In genomic region chr11:39899644-39900225, GRCm38 (mm10) we compare ENCODE assay signal across 18 mouse cellular contexts.
DNase-seq lines count a peak whose midpoint lies in the region; ATAC-seq lines count a peak whose summit lies in the region.
"Had no signal": no experiment of that assay in that cellular context is flagged by ENCODE, and none has a peak within 500 bp of the region (broad histone marks: within the 10 kb centered on the region; RNA-seq: fewer than 3 reads in every experiment).

No protein-coding gene starts in this region.

- intact Hi-C loops in left cerebral cortex, postnatal 14 days (cut with DNase I), result no loop called here

- peak; percentile 76 for ATAC-seq in forebrain, embryonic 11.5 days (replicated peaks; ENCODE audit: low FRiP score)
- ATAC-seq in midbrain, embryonic 13.5 days, result peak; percentile 88
- ATAC-seq in midbrain, embryonic 16.5 days, result no peak
- ATAC-seq in hindbrain, embryonic 13.5 days (ENCODE audit: low FRiP score), result peak; percentile 80
- 0 out of 2 replicates have a peak, but pooled peaks have one; percentile 38 for ATAC-seq in neural tube, embryonic 14.5 days (ENCODE audit: low read depth)
- ATAC-seq: CD4-positive, CD25-positive, alpha-beta regulatory T cell, adult 4 months had no signal

- H3K4me3 ChIP-seq in forebrain, embryonic 11.5 days (ENCODE audit: low read depth, low read length), result no peak overlapping the region
- H3K4me3 ChIP-seq in forebrain, embryonic 10.5 days, result no peak overlapping the region
- no peak overlapping the region for H3K4me3 ChIP-seq in midbrain, embryonic 13.5 days (replicated peaks)
- no peak overlapping the region for H3K4me3 ChIP-seq in midbrain, embryonic 16.5 days (ENCODE audit: low read depth, low read length)
- no peak overlapping the region for H3K4me3 ChIP-seq in hindbrain, embryonic 13.5 days
- H3K4me3 ChIP-seq in neural tube, embryonic 14.5 days (ENCODE audit: low read depth, low read length), result no peak overlapping the region
- H3K4me3 ChIP-seq: embryonic facial prominence, embryonic 12.5 days; stomach, embryonic 15.5 days had no signal

- WGBS in forebrain, embryonic 11.5 days, result 52% methylated on average over 6 of the region's 6 CpGs
- 75% methylated on average over 6 of the region's 6 CpGs for WGBS in forebrain, embryonic 10.5 days
- WGBS in midbrain, embryonic 13.5 days, result 36% methylated on average over 6 of the region's 6 CpGs
- WGBS in midbrain, embryonic 16.5 days, result 33% methylated on average over 6 of the region's 6 CpGs
- 28% methylated on average over 6 of the region's 6 CpGs for WGBS in hindbrain, embryonic 13.5 days
- 28% methylated on average over 6 of the region's 6 CpGs for WGBS in neural tube, embryonic 14.5 days

- H3K9me3 ChIP-seq in forebrain, embryonic 11.5 days (ENCODE audit: control insufficient read depth, low read length), result no peaks in the 10 kb centered on the region
- no peaks in the 10 kb centered on the region for H3K9me3 ChIP-seq in forebrain, embryonic 10.5 days
- H3K9me3 ChIP-seq in midbrain, embryonic 13.5 days, result no peaks in the 10 kb centered on the region
- H3K9me3 ChIP-seq in midbrain, embryonic 16.5 days (replicated peaks; ENCODE audit: control insufficient read depth, low read length, poor library complexity, severe bottlenecking), result no peaks in the 10 kb centered on the region
- no peaks in the 10 kb centered on the region for H3K9me3 ChIP-seq in hindbrain, embryonic 13.5 days
- H3K9me3 ChIP-seq in neural tube, embryonic 14.5 days (ENCODE audit: control insufficient read depth, low read length), result no peaks in the 10 kb centered on the region
- H3K9me3 ChIP-seq: embryonic facial prominence, embryonic 12.5 days; stomach, embryonic 15.5 days had no signal

- H3K4me1 ChIP-seq in forebrain, embryonic 11.5 days (replicated peaks; ENCODE audit: control insufficient read depth, insufficient read depth, low read length), result no peaks in the 10 kb centered on the region
- H3K4me1 ChIP-seq in forebrain, embryonic 10.5 days, result peaks cover 3% of the 10 kb centered on the region; the same call in 1 of the 2 replicates
- H3K4me1 ChIP-seq in midbrain, embryonic 13.5 days (replicated peaks), result no peaks in the 10 kb centered on the region
- H3K4me1 ChIP-seq in midbrain, embryonic 16.5 days (ENCODE audit: control insufficient read depth, insufficient read depth, low read length), result no peaks in the 10 kb centered on the region
- peaks cover 3% of the 10 kb centered on the region; the same call in 1 of the 2 replicates for H3K4me1 ChIP-seq in hindbrain, embryonic 13.5 days (replicated peaks)
- H3K4me1 ChIP-seq in neural tube, embryonic 14.5 days (ENCODE audit: control insufficient read depth, insufficient read depth, low read length), result no peaks in the 10 kb centered on the region
- H3K4me1 ChIP-seq: embryonic facial prominence, embryonic 12.5 days; stomach, embryonic 15.5 days had no signal

- no peak overlapping the region for H3K4me2 ChIP-seq in forebrain, embryonic 11.5 days (ENCODE audit: low read depth, low read length, severe bottlenecking)
- H3K4me2 ChIP-seq in midbrain, embryonic 13.5 days (replicated peaks), result no peak overlapping the region
- H3K4me2 ChIP-seq in midbrain, embryonic 16.5 days (ENCODE audit: low read length), result no peak overlapping the region
- H3K4me2 ChIP-seq in hindbrain, embryonic 13.5 days, result no peak overlapping the region
- H3K4me2 ChIP-seq in neural tube, embryonic 14.5 days (ENCODE audit: low read depth, low read length), result no peak overlapping the region
- H3K4me2 ChIP-seq: embryonic facial prominence, embryonic 12.5 days; stomach, embryonic 15.5 days had no signal

- no peaks in the 10 kb centered on the region for H3K27me3 ChIP-seq in forebrain, embryonic 11.5 days (ENCODE audit: control insufficient read depth, insufficient read depth, low read length)
- H3K27me3 ChIP-seq in forebrain, embryonic 10.5 days (ENCODE audit: poor library complexity, severe bottlenecking), result no peaks in the 10 kb centered on the region
- no peaks in the 10 kb centered on the region for H3K27me3 ChIP-seq in midbrain, embryonic 13.5 days
- H3K27me3 ChIP-seq in midbrain, embryonic 16.5 days (ENCODE audit: control insufficient read depth, insufficient read depth, low read depth, low read length), result no peaks in the 10 kb centered on the region
- no peaks in the 10 kb centered on the region for H3K27me3 ChIP-seq in hindbrain, embryonic 13.5 days
- no peaks in the 10 kb centered on the region for H3K27me3 ChIP-seq in neural tube, embryonic 14.5 days (ENCODE audit: control insufficient read depth, insufficient read depth, low read length)
- H3K27me3 ChIP-seq: embryonic facial prominence, embryonic 12.5 days; stomach, embryonic 15.5 days had no signal

- H3K9ac ChIP-seq in forebrain, embryonic 11.5 days (ENCODE audit: low read length), result no peak overlapping the region
- no peak overlapping the region for H3K9ac ChIP-seq in midbrain, embryonic 13.5 days (replicated peaks)
- no peak overlapping the region for H3K9ac ChIP-seq in midbrain, embryonic 16.5 days (ENCODE audit: low read depth, low read length)
- no peak overlapping the region for H3K9ac ChIP-seq in hindbrain, embryonic 13.5 days
- no peak overlapping the region for H3K9ac ChIP-seq in neural tube, embryonic 14.5 days (replicated peaks; ENCODE audit: low read depth, low read length)
- H3K9ac ChIP-seq: embryonic facial prominence, embryonic 12.5 days; stomach, embryonic 15.5 days had no signal

- no peak for DNase-seq in forebrain, embryonic 11.5 days (ENCODE audit: low spot score)
- DNase-seq in forebrain, embryonic 10.5 days (ENCODE audit: extremely low spot score, low spot score), result no peak
- DNase-seq in left cerebral cortex, postnatal 14 days (ENCODE audit: low spot score in 2 of 2), result no peak
- no peak for DNase-seq in left cerebral cortex, adult 9 months (ENCODE audit: low spot score in 2 of 2)
- DNase-seq: adrenal gland, postnatal 14 days; cerebellum, adult 9-11 months; heart, postnatal 4 days; kidney, adult 2 months; lung, postnatal 4 days; thymus, postnatal 4 days had no signal

- H3K27ac ChIP-seq in forebrain, embryonic 11.5 days (ENCODE audit: low read depth, low read length), result no peak overlapping the region
- H3K27ac ChIP-seq in forebrain, embryonic 10.5 days, result no peak overlapping the region
- H3K27ac ChIP-seq in midbrain, embryonic 13.5 days, result no peak overlapping the region
- H3K27ac ChIP-seq in midbrain, embryonic 16.5 days (ENCODE audit: low read length), result no peak overlapping the region
- H3K27ac ChIP-seq in hindbrain, embryonic 13.5 days, result no peak overlapping the region
- no peak overlapping the region for H3K27ac ChIP-seq in neural tube, embryonic 14.5 days (ENCODE audit: low read depth, low read length)
- H3K27ac ChIP-seq: embryonic facial prominence, embryonic 12.5 days; kidney, postnatal 0 days; stomach, embryonic 15.5 days had no signal

- no peaks in the 10 kb centered on the region for H3K36me3 ChIP-seq in forebrain, embryonic 11.5 days (ENCODE audit: control insufficient read depth, insufficient read depth, low read length)
- H3K36me3 ChIP-seq in forebrain, embryonic 10.5 days (replicated peaks), result no peaks in the 10 kb centered on the region
- H3K36me3 ChIP-seq in midbrain, embryonic 13.5 days, result no peaks in the 10 kb centered on the region
- H3K36me3 ChIP-seq in midbrain, embryonic 16.5 days (ENCODE audit: control insufficient read depth, insufficient read depth, low read length), result no peaks in the 10 kb centered on the region
- no peaks in the 10 kb centered on the region for H3K36me3 ChIP-seq in hindbrain, embryonic 13.5 days
- no peaks in the 10 kb centered on the region for H3K36me3 ChIP-seq in neural tube, embryonic 14.5 days (ENCODE audit: control insufficient read depth, insufficient read depth, low read length)
- H3K36me3 ChIP-seq: embryonic facial prominence, embryonic 12.5 days; stomach, embryonic 15.5 days had no signal
